Mouse (Mus musculus): ENCODE results near the gene Rcc1l. TPM values are rescaled to one million over a fixed set of nuclear protein-coding genes. Genes with fewer than 3 reads are reported as not detected.

The Rcc1l gene
- polyA plus RNA-seq, 1 experiment from 2014 or later, result 22.9 TPM

GRCm38 (mm10) chr5:134101883-134102282 lies 74.7 kb downstream of the Rcc1l start:
- Histone ChIP-seq H3K4me2 (replicated peaks) (peak overlapping the region; percentile 92), H3K4me1 (peaks cover 34% of the 10 kb centered on the region), H3K4me3 (no peak overlapping the region; the same call in 1 of the 2 replicates), H3K27ac (no peak overlapping the region), H3K9me3 (no peaks in the 10 kb centered on the region), H3K36me3 (peaks cover 11% of the 10 kb centered on the region), H3K27me3 (replicated peaks) (no peaks in the 10 kb centered on the region), H3K9ac (no peak overlapping the region)
- WGBS, result 30% methylated on average over 5 of the region's 5 CpGs
- no peak for ATAC-seq (ENCODE audit: low FRiP score, low read depth)

GRCm38 (mm10) chr5:134101322-134101721 lies 75.3 kb downstream of the Rcc1l start:
- 47% methylated on average over 5 of the region's 5 CpGs for WGBS
- 0 out of 2 replicates have a peak overlapping the region, but pooled peaks have one; percentile 21 for H3K9ac ChIP-seq
- peak overlapping the region; percentile 5; the same call in 1 of the 2 replicates for H3K4me3 ChIP-seq

GRCm38 (mm10) chr5:134100232-134100771 lies 76.3 kb downstream of the Rcc1l start:
- H3K9ac ChIP-seq, result peak overlapping the region; percentile 83
- H3K36me3 ChIP-seq, result peaks cover under 1% of the 10 kb centered on the region
- H3K27ac ChIP-seq, result no peak overlapping the region
- no peaks in the 10 kb centered on the region for H3K9me3 ChIP-seq
- no peaks in the 10 kb centered on the region for H3K27me3 ChIP-seq (replicated peaks)
- WGBS, result 1% methylated on average over 17 of the region's 17 CpGs
- ATAC-seq (ENCODE audit: low FRiP score, low read depth), result peak; percentile 45
- H3K4me2 ChIP-seq (replicated peaks), result peak overlapping the region; percentile 92
- peak overlapping the region; percentile 73 for H3K4me3 ChIP-seq
- peaks cover 34% of the 10 kb centered on the region for H3K4me1 ChIP-seq

More at GRCm38 (mm10) chr5:134101322-134101721, 75.3 kb downstream of the Rcc1l start:
- Histone ChIP-seq H3K27ac (no peak overlapping the region), H3K4me1 (peaks cover 34% of the 10 kb centered on the region), H3K36me3 (peaks cover 11% of the 10 kb centered on the region), H3K4me2 (replicated peaks) (peak overlapping the region; percentile 92), H3K9me3 (no peaks in the 10 kb centered on the region), H3K27me3 (replicated peaks) (no peaks in the 10 kb centered on the region)
- ATAC-seq (ENCODE audit: low FRiP score, low read depth), result no peak

GRCm38 (mm10) chr5:134099496-134100211 lies 76.9 kb downstream of the Rcc1l start, which contains the start of gene Castor2:
Castor2 (plus strand) TSS chr5:134099711.
- whole genome bisulfite sequencing, result under 1% methylated on average over 50 of the region's 58 CpGs
- Histone ChIP-seq H3K27ac (peak within 1 kb of the TSS; percentile 59), H3K4me1 (peaks cover 34% of the 10 kb centered on the region), H3K36me3 (no peaks in the 10 kb centered on the region), H3K4me2 (replicated peaks) (peak within 1 kb of the TSS; percentile 92), H3K9ac (peak within 1 kb of the TSS; percentile 83), H3K27me3 (replicated peaks) (no peaks in the 10 kb centered on the region), H3K9me3 (no peaks in the 10 kb centered on the region), H3K4me3 (peak within 1 kb of the TSS; percentile 73)
- peak; percentile 92 for ATAC-seq (ENCODE audit: low FRiP score, low read depth)

- Histone ChIP-seq H3K4me2 (replicated peaks) (peak overlapping the region; percentile 92), H3K4me1 (peaks cover 34% of the 10 kb centered on the region), H3K27ac (no peak overlapping the region), H3K9me3 (no peaks in the 10 kb centered on the region), H3K9ac (peak overlapping the region; percentile 83), H3K4me3 (peak overlapping the region; percentile 73), H3K36me3 (no peaks in the 10 kb centered on the region), H3K27me3 (replicated peaks) (no peaks in the 10 kb centered on the region)
- under 1% methylated on average over 17 of the region's 17 CpGs for WGBS
- peak; percentile 70 for ATAC-seq (ENCODE audit: low FRiP score, low read depth)
Observed at GRCm38 (mm10) chr5:134098976-134099375, 77.6 kb downstream of the Rcc1l start.

GRCm38 (mm10) chr5:134098341-134098902 lies 78.2 kb downstream of the Rcc1l start:
- Histone ChIP-seq H3K4me2 (replicated peaks) (peak overlapping the region; percentile 92), H3K4me3 (peak overlapping the region; percentile 73), H3K9me3 (no peaks in the 10 kb centered on the region), H3K36me3 (no peaks in the 10 kb centered on the region), H3K4me1 (peaks cover 34% of the 10 kb centered on the region), H3K27me3 (replicated peaks) (no peaks in the 10 kb centered on the region), H3K9ac (peak overlapping the region; percentile 83), H3K27ac (no peak overlapping the region)
- ATAC-seq (ENCODE audit: low FRiP score, low read depth), result no peak
- 50% methylated on average over 13 of the region's 13 CpGs for WGBS

Other genes starting within 250 kb of the Rcc1l start
- gene Castor2, start 77.1 kb downstream of the Rcc1l start, polyA plus RNA-seq (2016; fragmentation: Nextera tagmentation; extraction: Ambion mirVana), result 18.1 and 20.4 TPM in 2 replicates
- 12.4 and 13.7 TPM in 2 replicates for gene Gtf2ird2, start 7.2 kb upstream of the Rcc1l start, polyA plus RNA-seq (2016; fragmentation: Nextera tagmentation; extraction: Ambion mirVana)
- 3.0 and 3.5 TPM in 2 replicates for gene Ncf1, start 52.9 kb upstream of the Rcc1l start, polyA plus RNA-seq (2016; fragmentation: Nextera tagmentation; extraction: Ambion mirVana)
- gene Gtf2i, start 138.0 kb upstream of the Rcc1l start, polyA plus RNA-seq (2016; fragmentation: Nextera tagmentation; extraction: Ambion mirVana), result 214 and 229 TPM in 2 replicates

All from neural tube, embryonic 12.5 days (tissue).